Mouse (Mus musculus) layer of hippocampus, adult 9-11 months (tissue): ENCODE results near the gene Hist1h2br.
A peak's percentile ranks its signal among the peaks of the same experiment; 100 is the strongest.
"Not testable (repeated sequence)": the region's sequence is repeated elsewhere in the genome, so short reads cannot be mapped to it uniquely, and the experiment has no call there.

ENCODE experiments used
- DNase-seq: peaks from one replicate; pipeline ENCODE4 v3.0.0; 2022

The Hist1h2br gene

DNA sequence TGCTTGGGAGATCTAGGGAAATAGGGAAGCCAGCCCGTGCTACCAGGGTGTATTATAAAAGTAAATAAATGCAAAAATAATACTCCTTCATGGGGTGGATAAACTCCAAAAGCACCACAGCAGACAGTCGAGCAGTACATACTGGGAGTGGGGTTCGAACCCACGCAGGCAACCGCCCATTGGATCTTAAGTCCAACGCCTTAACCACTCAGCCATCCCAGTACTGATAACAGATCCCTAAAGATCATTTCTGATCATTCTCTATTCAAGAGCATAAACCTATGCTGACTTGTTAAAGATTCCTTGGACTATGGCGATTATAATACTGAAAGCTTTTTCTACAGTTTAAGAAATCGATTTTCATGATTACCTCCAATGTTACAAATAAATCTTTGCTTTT lies 14.3 kb downstream of the Hist1h2br start:
- DNase-seq = no peak

DNA sequence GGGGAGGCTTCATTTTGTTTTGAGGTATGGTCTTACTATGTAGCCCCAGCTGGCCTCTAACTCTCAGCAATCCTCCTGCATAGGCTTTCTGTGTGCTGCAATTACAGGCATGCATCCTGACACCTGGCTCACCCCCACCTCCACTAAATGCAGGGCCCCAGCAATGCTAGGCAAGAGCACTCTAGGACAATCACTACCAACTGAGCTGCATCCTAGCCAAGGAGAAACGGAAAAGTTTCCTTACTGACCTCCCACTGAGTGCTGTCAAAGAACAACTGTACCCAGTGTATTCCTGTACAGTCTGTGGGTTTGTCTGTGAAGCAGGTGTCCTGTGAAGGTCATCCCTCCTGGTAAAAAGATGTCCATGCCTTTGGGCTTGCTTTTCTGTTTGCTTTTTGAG lies 17.2 kb downstream of the Hist1h2br start:
- DNase-seq = not testable (repeated sequence)

- no peak for DNase-seq
Observed at GRCm38 (mm10) chr13:21852215-21852945, 18.8 kb downstream of the Hist1h2br start.

- peak; percentile 71 for DNase-seq
Observed at GRCm38 (mm10) chr13:21855146-21855545, 21.6 kb downstream of the Hist1h2br start.

DNA sequence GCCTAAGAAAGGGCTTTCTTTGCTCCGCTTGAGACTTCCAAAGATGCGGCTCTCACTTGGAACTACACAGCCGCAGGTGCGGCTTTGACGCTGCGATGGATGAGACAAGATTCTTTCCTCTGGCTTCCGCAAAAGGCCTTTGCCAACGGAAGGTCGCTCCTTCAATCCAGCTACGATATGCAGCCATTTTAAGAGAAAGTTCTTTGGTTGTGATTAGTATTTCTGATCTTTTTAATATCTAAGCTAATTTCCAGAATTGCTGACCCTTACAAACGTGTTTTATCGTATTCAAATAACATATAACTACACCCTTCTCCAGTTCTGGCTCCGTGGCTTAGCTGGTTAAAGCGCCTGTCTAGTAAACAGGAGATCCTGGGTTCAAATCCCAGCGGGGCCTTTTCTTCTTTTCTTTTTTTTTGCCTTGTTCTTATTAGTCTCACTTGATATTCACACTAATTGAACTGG lies 22.2 kb downstream of the Hist1h2br start:
- DNase-seq = peak; percentile 24

DNA sequence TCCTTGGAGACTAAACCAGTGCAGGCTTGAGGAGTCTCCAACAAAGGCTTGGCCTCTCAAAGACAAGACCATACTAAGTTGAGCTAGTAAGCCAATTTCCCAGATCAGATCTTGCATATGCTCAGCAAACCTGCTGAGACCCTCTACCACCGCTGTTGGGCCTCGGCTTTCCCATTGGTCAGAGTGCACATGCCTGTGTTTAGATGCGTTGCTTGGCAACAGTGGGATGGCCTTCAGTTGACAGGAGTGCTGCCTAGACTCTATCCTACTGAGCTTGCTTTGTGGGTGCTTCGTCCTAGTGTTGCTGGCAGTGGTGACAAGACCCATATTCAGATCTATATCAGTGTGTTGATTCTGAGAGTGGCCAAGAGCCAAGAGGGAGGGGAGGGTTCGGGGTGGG lies 28.1 kb downstream of the Hist1h2br start:
- DNase-seq = no peak

- DNase-seq = not testable (repeated sequence)
Observed at GRCm38 (mm10) chr13:21865503-21865902, 32.0 kb downstream of the Hist1h2br start.

GRCm38 (mm10) chr13:21880735-21881134 lies 47.2 kb downstream of the Hist1h2br start:
- no peak for DNase-seq

- peak; percentile 7 for DNase-seq
Observed at GRCm38 (mm10) chr13:21881878-21882669, 48.5 kb downstream of the Hist1h2br start.

DNA sequence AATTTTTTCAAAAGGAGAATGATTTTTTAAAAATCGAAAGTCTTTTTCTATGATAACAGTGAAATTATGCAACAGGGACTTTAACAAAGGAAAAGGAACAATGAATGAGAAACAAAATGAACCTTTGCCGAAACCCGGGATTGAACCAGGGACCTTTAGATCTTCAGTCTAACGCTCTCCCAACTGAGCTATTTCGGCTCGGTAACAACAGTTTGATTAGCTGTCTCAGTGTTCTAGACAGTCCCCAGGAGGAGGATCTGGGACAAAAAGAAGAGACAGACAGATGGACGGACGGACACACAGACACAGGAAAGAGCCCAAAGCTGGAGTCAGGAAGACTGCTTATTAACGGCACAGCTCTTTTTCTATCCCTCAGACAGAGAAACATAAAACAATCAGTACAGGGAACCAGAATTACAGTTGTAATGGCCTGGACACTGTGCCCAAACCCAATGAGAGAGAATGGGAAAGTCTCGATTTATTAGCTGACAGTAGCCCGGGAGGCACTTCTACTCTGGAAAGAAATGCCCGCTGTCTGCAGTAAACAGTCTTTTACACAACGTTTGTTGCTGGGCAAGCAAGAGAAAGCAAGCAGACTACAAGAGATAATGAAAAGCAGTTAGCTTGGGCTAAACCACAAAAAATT lies 49.3 kb downstream of the Hist1h2br start:
- DNase-seq = peak; percentile 18

- DNase-seq = no peak
Observed at GRCm38 (mm10) chr13:21883407-21883806, 49.9 kb downstream of the Hist1h2br start.

GRCm38 (mm10) chr13:21884586-21884985 lies 51.0 kb downstream of the Hist1h2br start:
- DNase-seq = no peak
